Mouse (Mus musculus) ES-E14 (cell line): Measurements from ENCODE around the gene Tcte2.
"Not testable (repeated sequence)": the region's sequence is repeated elsewhere in the genome, so short reads cannot be mapped to it uniquely, and the experiment has no call there.

ENCODE experiments used
- HCFC1 ChIP-seq: IDR thresholded peaks from 2 replicates; pipeline ENCODE4 v1.6.1; 2012; ENCODE audit warnings: low read length, inconsistent platforms, borderline replicate concordance; ENCODE audit not compliant: insufficient read depth
- MAFK ChIP-seq: IDR thresholded peaks from 2 replicates; pipeline ENCODE4 v1.6.1; 2014; ENCODE audit warnings: mild to moderate bottlenecking, low read depth, low read length, inconsistent platforms; ENCODE audit not compliant: insufficient read depth
- ZC3H11A ChIP-seq: IDR thresholded peaks from 2 replicates; pipeline ENCODE4 v1.6.1; 2012; ENCODE audit warnings: low read depth, mild to moderate bottlenecking, inconsistent platforms, low read length, borderline replicate concordance
- ZNF384 ChIP-seq: IDR thresholded peaks from 2 replicates; pipeline ENCODE4 v1.6.1; 2012; ENCODE audit warnings: low read depth, low read length, inconsistent platforms

- not testable (repeated sequence) for TF ChIP-seq ZC3H11A, ZNF384, HCFC1, MAFK
Observed at GRCm38 (mm10) chr17:13790033-13790432, 28.4 kb upstream of the Tcte2 start.
